Mouse (Mus musculus): Measurements from ENCODE around the gene Bcan. TPM values are rescaled to one million over a fixed set of nuclear protein-coding genes. Genes with fewer than 3 reads are reported as not detected.
A peak's percentile ranks its signal among the peaks of the same experiment; 100 is the strongest.

Gene Bcan
- polyA plus RNA-seq (2015; fragmentation: Nextera tagmentation; extraction: Ambion mirVana): 53.4 and 62.8 TPM in 2 replicates

DNA sequence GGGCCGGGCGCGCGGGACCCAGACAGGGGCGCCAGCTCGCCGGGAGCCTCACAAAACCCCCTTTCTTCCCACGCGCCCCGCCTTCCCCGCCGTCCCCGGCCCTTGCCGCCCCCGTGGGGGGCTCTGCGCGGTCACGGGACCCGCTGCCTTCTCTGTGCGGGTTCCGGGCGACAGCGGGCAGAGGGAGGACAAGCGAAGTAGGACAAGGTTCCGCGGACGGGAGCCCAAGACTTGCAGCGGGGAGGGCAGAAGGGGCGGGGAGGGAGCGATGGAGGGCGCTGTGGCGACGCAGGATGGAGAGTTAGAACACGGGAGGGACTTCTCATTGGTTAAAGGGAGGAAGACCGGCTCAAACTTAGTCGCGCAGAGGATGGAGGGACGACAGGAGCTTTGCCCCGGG, at the start of gene Bcan:
Bcan (minus strand) TSS at position 50 of the 400 bp plus-strand sequence.
- under 1% methylated on average over 39 of the region's 39 CpGs for WGBS
- peak within 1 kb of the TSS; percentile 28; the same call in 1 of the 2 replicates for H3K9ac ChIP-seq
- peak within 1 kb of the TSS; percentile 40 for H3K4me3 ChIP-seq
- H3K4me1 ChIP-seq: peaks cover 38% of the 10 kb centered on the region
- H3K27me3 ChIP-seq (replicated peaks): peaks cover 91% of the 10 kb centered on the region
- no peaks in the 10 kb centered on the region for H3K9me3 ChIP-seq
- no peaks in the 10 kb centered on the region for H3K36me3 ChIP-seq (replicated peaks)
- H3K4me2 ChIP-seq: peak within 1 kb of the TSS; percentile 77
- ATAC-seq (replicated peaks): no peak
- H3K27ac ChIP-seq: peak within 1 kb of the TSS; percentile 60

DNA sequence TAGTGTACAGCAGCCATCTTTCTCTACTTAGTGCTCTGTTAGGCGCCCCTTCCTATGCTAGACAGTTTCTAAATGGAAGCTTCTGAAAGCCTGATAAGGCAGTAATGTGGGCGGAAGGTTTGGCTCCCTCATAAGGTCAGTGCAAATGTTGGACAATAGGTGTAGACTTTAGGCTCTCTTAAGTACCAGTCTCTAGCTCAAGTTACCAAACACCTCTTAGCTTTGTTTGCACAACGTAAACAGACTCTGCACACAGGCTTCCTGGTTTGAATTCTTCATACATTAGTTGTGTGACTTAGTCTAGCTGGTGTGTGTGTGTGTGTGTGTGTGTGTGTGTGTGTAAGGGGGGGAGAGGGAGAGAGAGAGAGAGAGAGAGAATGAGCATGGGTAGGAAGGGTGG, 49.5 kb upstream of the Bcan start:
- Histone ChIP-seq H3K27ac (no peak overlapping the region), H3K9ac (no peak overlapping the region), H3K9me3 (no peaks in the 10 kb centered on the region), H3K4me1 (peaks cover 5% of the 10 kb centered on the region; the same call in 1 of the 2 replicates), H3K4me3 (no peak overlapping the region), H3K4me2 (no peak overlapping the region), H3K36me3 (replicated peaks) (peaks cover 16% of the 10 kb centered on the region; the same call in 1 of the 2 replicates), H3K27me3 (replicated peaks) (no peaks in the 10 kb centered on the region)
- 92% methylated on average over 3 of the region's 3 CpGs for WGBS
- no peak for ATAC-seq (replicated peaks)

DNA sequence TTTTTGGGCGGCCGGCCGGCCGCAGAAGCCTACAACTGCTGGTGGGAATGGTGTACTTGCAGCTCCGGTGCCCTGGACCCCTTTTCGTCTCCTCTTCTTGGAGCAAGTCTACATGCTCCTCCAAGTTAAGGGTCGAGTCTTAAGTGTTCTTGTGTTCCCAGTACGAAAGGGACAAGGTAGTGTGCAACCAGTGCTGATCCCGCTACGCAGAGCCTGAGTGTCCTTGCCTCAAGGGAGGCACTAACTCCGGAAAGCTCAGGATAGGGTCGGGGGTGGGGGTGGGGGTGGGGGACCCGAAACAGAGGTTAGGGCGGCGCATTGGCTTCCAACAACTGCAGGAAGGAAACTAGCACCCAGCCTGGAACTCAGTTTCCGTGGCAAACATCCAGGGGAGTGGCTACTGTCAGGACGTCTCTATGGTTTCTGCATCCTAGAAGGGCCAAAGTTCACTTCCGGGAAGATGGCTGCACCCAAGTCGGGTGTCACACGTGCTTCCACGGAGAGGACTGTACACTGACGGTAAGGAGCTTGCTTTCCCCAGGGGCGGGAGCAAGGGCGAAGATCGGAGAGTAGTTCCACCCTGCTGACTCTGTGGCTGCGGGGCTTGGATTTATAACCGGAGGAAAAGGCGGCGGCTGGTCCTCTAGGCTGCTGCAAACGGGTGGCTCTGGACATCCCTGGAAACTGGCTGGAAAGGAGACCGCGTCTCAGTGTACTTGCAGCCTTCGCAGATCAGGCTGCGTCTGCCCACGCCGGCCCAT, 42.8 kb upstream of the Bcan start, which contains the start of gene Gpatch4:
Gpatch4 (plus strand) TSS at position 448 of the 761 bp plus-strand sequence.
- 9% methylated on average over 36 of the region's 36 CpGs for WGBS

DNA sequence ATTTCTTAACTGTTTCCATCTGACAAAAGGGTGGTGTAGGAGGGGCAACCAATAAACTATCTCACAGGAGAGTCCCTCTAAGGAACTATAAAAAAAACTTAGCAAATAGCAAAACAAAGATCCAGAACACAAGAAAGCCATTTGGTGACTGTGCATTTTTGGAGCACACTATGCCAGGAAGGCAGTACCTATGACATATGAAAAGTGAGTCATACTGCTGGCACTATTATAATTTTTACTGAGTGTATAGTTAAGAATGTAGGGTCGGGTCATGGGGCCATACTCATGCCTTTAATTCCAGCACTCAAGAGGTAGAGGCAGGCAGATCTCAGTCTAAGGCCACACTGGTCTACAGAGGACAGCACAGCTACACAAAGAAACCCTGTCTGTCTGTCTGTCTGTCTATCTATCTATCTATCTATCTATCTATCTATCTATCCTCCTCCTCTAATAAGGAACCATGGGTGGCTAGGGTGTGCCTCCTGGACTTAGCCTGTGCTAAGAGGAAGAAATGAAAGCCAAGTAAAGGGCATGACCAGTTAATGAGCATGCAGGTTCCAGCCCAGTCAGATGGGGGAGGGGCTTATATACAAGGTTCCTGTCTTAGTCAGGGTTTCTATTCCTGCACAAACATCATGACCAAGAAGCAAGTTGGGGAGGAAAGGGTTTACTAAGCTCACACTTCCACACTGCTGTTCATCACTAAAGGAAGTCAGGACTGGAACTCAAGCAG, 35.7 kb upstream of the Bcan start:
- no peak for ATAC-seq (replicated peaks)
- no peaks in the 10 kb centered on the region for H3K36me3 ChIP-seq (replicated peaks)
- H3K27me3 ChIP-seq (replicated peaks): peaks cover 32% of the 10 kb centered on the region
- 65% methylated on average over 1 of the region's 1 CpGs for WGBS
- H3K27ac ChIP-seq: no peak overlapping the region
- H3K4me1 ChIP-seq: no peaks in the 10 kb centered on the region
- no peak overlapping the region for H3K4me3 ChIP-seq
- H3K9me3 ChIP-seq: no peaks in the 10 kb centered on the region
- no peak overlapping the region for H3K4me2 ChIP-seq
- H3K9ac ChIP-seq: no peak overlapping the region

More for the DNA sequence above, 42.8 kb upstream of the Bcan start, which contains the start of gene Gpatch4:
- peak within 1 kb of the TSS; percentile 42 for H3K9ac ChIP-seq
- peak within 1 kb of the TSS; percentile 69 for H3K4me3 ChIP-seq
- H3K27ac ChIP-seq: peak within 1 kb of the TSS; percentile 51
- peak; percentile 96 for ATAC-seq (replicated peaks)
- peaks cover 15% of the 10 kb centered on the region for H3K4me1 ChIP-seq
- H3K36me3 ChIP-seq (replicated peaks): no peaks in the 10 kb centered on the region
- no peaks in the 10 kb centered on the region for H3K9me3 ChIP-seq
- peak within 1 kb of the TSS; percentile 69 for H3K4me2 ChIP-seq
- H3K27me3 ChIP-seq (replicated peaks): peaks cover 13% of the 10 kb centered on the region

DNA sequence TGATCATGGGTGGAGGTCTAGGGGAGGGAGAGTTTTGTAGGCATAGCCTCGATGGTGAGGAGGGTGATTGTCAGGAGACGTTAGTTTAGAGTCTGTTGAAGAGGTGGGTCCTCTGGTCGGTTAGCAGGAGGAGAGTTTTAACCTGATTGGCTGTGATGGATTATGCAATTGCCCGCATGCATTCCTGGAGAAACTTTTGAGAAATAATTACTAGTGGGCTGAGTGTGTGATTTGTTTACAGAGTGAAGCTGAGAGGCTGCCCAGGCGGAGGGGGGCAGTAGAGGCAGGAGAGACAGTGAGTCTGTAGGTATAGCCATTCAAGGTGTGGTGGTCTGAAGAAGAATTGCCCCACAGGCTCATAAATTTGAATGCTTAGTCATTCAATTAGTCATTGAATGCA, 33.5 kb upstream of the Bcan start:
- WGBS: 83% methylated on average over 5 of the region's 5 CpGs

DNA sequence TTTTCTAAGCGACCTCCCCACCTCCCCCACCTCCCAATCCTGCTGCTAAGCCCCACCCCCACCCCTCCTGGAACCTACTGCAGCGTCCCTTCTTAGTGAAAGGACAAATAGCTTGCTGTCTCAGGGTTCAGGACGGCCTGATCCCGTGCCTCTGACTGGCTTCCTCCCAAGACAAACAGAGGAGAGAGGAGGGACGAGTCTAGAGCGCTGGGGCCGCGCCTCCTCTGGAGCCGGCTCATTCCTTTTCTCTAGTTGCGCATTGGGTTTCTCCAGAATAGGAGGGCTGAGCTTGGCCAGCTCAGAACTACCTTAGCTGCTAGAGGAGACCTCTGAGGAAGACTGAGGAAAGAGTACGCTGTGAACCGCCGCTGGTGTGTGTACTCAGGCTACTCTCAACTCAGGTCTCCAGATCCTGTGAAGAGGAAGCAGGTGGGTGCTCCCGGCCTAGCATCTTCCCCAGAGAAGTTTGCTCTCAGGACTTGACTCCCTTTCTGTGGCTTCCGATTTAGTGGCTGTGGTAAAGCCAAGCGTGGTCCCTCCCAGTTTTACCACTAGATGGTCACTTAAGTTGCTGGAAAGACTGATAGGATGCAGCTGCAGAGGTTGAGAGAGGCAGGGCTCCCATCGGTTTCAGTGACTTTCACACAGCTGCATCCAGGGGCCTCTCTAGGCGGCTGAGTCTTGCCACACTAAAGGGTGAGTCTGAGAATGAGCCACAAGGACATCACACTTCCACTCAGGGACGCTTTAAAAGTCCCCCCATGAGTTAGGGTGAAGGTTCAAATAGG, 30.8 kb upstream of the Bcan start:
- H3K36me3 ChIP-seq (replicated peaks): no peaks in the 10 kb centered on the region
- no peak for ATAC-seq (replicated peaks)
- H3K27me3 ChIP-seq (replicated peaks): peaks cover 39% of the 10 kb centered on the region
- H3K4me1 ChIP-seq: no peaks in the 10 kb centered on the region
- H3K27ac ChIP-seq: no peak overlapping the region
- H3K4me2 ChIP-seq: no peak overlapping the region
- H3K4me3 ChIP-seq: no peak overlapping the region
- 21% methylated on average over 19 of the region's 19 CpGs for WGBS
- no peaks in the 10 kb centered on the region for H3K9me3 ChIP-seq
- no peak overlapping the region for H3K9ac ChIP-seq

More for the DNA sequence above, 33.5 kb upstream of the Bcan start:
- Histone ChIP-seq H3K36me3 (replicated peaks) (no peaks in the 10 kb centered on the region), H3K9ac (no peak overlapping the region), H3K9me3 (no peaks in the 10 kb centered on the region), H3K27ac (no peak overlapping the region), H3K4me3 (no peak overlapping the region), H3K27me3 (replicated peaks) (peaks cover 30% of the 10 kb centered on the region), H3K4me1 (no peaks in the 10 kb centered on the region), H3K4me2 (no peak overlapping the region)
- ATAC-seq (replicated peaks): no peak

DNA sequence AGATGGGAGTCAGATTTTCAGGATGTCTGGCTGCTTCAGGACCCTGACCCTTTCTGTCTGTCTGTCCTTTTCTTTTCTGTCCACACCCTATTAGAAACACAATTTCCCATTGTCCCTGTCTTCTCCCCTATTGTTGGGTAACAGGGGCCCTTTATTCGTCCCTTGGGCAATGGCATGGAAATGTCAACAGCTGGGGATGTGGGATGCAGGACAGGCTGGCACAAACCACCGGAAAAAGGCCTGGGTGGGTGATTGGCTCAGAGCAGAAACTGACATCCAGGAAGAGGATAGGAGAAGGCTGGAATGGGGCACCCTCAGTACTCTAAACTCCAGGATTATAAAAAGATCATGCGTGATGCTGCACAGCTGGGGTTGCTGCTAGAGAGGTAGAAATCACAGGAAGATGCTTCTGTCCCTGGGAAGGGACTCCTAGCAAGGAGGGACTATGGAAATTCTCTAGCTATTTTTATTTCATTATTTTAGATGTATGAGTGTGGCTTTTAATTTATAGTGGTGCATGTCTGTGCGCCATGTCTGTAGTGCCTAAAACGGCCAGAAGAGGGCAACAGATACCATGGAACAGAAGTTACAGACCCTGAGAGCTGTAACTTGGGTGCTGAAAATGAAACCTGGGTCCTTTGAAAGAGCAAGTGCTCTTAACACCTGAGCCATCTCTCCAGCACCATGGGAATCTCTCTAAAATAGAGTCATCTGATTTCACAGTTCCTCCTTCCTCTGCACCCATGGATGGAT, 27.6 kb upstream of the Bcan start, which contains the start of gene Hapln2:
Hapln2 (minus strand) TSS at position 150 of the 753 bp plus-strand sequence.
- H3K36me3 ChIP-seq (replicated peaks): no peaks in the 10 kb centered on the region
- 48% methylated on average over 5 of the region's 5 CpGs for WGBS
- no peak within 1 kb of the TSS for H3K4me2 ChIP-seq
- no peaks in the 10 kb centered on the region for H3K9me3 ChIP-seq
- H3K27me3 ChIP-seq (replicated peaks): peaks cover 56% of the 10 kb centered on the region
- H3K4me1 ChIP-seq: peaks cover 14% of the 10 kb centered on the region
- no peak for ATAC-seq (replicated peaks)
- no peak within 1 kb of the TSS for H3K27ac ChIP-seq
- H3K4me3 ChIP-seq: no peak within 1 kb of the TSS
- no peak within 1 kb of the TSS for H3K9ac ChIP-seq

DNA sequence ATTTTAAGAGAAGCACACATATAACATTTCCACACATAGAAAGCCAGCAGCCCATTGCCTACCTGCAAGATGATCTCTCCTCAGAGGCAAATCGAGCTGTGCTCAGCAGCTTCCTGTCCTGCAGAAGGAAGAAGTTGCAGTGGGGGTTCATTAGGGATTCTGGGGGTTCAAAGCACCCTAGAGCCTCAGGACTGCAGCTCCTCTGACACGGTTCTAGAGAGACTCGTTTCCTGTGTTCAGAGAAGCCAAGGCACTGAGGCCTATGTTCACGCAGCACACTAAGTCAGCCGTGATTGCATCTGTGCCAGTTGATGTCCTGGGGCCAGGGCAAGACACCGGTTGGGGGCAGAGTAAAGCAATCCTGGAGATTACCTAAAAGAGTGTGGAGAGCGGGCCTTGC, 26.8 kb upstream of the Bcan start:
- Histone ChIP-seq H3K4me2 (no peak overlapping the region), H3K27me3 (replicated peaks) (peaks cover 59% of the 10 kb centered on the region), H3K36me3 (replicated peaks) (no peaks in the 10 kb centered on the region), H3K4me3 (no peak overlapping the region), H3K9ac (no peak overlapping the region), H3K4me1 (peaks cover 20% of the 10 kb centered on the region), H3K27ac (no peak overlapping the region), H3K9me3 (no peaks in the 10 kb centered on the region)
- WGBS: 66% methylated on average over 7 of the region's 7 CpGs
- ATAC-seq (replicated peaks): no peak

DNA sequence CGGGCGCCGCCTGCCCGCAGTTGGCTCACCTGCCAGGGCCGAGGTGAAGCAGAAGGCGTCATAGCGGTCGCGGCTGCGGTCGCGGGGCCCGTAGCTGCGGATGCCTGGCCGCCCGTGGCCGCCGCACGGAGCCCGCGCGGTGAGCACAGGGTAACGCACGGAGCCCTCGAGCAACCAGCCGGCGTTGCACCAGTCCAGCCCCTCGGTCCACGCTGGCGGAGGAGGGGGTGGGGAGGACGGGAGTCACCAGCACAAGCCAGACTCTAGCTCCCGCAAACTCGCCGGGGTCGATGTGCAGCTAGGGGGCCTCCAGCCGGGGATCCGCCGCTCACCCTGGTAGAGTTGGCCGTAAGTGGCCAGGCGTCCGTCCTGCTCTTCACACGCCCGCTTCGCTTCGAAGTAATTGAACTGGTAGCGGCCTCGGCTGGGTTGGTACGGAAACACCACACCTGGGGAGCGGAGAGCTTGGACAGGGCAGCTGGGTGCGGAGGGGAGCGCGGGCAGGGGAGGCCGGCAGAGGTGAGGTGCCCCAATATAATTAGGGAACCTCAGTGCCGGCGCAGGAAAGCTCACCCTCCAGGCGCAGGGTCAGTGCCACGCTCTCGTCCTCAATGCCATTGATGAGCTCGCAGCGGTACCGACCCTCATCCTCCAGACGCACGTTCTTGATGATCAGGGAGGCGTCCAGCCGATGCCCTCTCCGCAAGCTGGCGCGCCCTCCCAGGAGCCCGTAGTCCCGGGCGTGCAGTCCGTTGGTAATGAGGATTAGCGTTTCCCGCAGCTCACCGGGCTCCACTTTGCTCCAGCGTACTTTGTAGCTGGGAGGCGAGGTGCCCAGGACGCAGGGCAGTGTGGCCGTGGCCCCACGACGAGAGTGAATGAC, 23.4 kb upstream of the Bcan start:
- Histone ChIP-seq H3K4me1 (peaks cover 20% of the 10 kb centered on the region), H3K9ac (peak overlapping the region; percentile 29), H3K27me3 (replicated peaks) (peaks cover 67% of the 10 kb centered on the region), H3K36me3 (replicated peaks) (no peaks in the 10 kb centered on the region), H3K27ac (no peak overlapping the region), H3K4me3 (peak overlapping the region; percentile 48), H3K4me2 (peak overlapping the region; percentile 64), H3K9me3 (no peaks in the 10 kb centered on the region)
- under 1% methylated on average over 81 of the region's 81 CpGs for WGBS
- peak; percentile 84 for ATAC-seq (replicated peaks)

DNA sequence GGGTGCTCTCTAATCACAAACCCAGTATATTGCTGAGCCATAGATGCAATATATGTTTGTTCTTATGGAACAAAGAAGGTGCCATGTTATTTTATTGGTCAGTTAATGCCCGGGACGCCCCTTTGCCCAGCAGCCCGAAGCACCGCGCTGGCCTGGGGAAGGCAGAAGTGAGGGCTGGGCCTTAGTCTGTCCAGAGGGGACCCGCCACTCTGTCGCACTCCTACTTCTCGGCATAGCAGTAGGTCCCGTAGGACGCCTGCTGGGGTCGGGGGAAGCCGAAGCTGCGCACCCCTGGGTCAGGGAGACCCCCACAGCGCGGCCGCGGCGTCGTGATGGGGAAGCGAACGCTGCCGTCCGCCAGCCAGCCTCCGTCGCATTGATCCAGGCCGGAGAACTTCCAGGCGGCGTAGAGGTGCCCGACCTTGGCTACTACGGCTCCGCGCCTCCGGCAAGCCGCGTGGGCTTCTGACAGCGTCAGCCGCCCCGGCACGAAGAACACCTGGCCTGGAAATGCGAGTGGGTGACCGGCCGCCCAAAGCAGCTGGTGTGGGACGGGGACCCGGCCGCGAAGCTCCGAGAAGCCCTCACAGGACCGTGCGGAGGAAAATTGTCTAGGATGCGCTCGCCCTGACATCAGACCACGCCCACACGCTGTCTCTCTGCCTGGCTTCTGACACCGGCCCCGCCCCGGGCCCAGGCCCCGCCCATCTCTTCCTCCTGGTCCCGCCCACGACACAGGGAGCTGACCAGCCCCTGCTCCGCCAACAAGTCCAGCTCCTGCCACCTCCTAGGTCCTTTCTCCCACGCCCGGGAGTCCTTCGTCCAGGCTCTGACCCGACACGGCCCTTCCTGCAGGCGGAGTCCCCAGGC, 22.5 kb upstream of the Bcan start:
- Histone ChIP-seq H3K36me3 (replicated peaks) (no peaks in the 10 kb centered on the region), H3K4me1 (peaks cover 20% of the 10 kb centered on the region), H3K27ac (no peak overlapping the region), H3K9me3 (no peaks in the 10 kb centered on the region), H3K9ac (peak overlapping the region; percentile 29), H3K27me3 (replicated peaks) (peaks cover 65% of the 10 kb centered on the region), H3K4me3 (peak overlapping the region; percentile 48), H3K4me2 (peak overlapping the region; percentile 64)
- WGBS: under 1% methylated on average over 66 of the region's 66 CpGs
- ATAC-seq (replicated peaks): peak; percentile 91

Data from midbrain, embryonic 15.5 days (tissue).